Mouse (Mus musculus): ENCODE results near the gene Tmem50a. TPM values are rescaled to one million over a fixed set of nuclear protein-coding genes. Genes with fewer than 3 reads are reported as not detected.

Tmem50a gene
- polyA plus RNA-seq (2015; fragmentation: Illumina TruSeq; extraction: RNeasy Lipid Tissue Mini Kit (QIAGEN cat#74804); ENCODE audit: insufficient read depth, low replicate concordance), result 144 TPM

GRCm38 (mm10) chr4:134914864-134915209, at the start of gene Tmem50a:
Gene Tmem50a, minus strand, starts transcription at chr4:134915024.

GRCm38 (mm10) chr4:134930684-134931481, 16.1 kb upstream of the Tmem50a start, which contains the start of gene Syf2:
Gene Syf2, plus strand, starts transcription at chr4:134930898.

GRCm38 (mm10) chr4:134923258-134924018, 8.6 kb upstream of the Tmem50a start, which contains the start of gene Rsrp1:
Gene Rsrp1, plus strand, starts transcription at chr4:134923592.

GRCm38 (mm10) chr4:134863937-134864729, 50.7 kb downstream of the Tmem50a start, which contains the start of gene Rhd:
Gene Rhd, plus strand, starts transcription at chr4:134864536.

GRCm38 (mm10) chr4:134853259-134853636, 61.6 kb downstream of the Tmem50a start, which contains the start of gene Maco1:
Gene Maco1, minus strand, starts transcription at chr4:134853345.

Other genes with a start within 250 kb of the Tmem50a start
- gene Man1c1, start 210.7 kb downstream of the Tmem50a start, polyA plus RNA-seq (2015; fragmentation: Illumina TruSeq; extraction: RNeasy Lipid Tissue Mini Kit (QIAGEN cat#74804); ENCODE audit: insufficient read depth, low replicate concordance), result 4.3 TPM
- 12.5 TPM for gene Ldlrap1, start 147.0 kb downstream of the Tmem50a start, polyA plus RNA-seq (2015; fragmentation: Illumina TruSeq; extraction: RNeasy Lipid Tissue Mini Kit (QIAGEN cat#74804); ENCODE audit: insufficient read depth, low replicate concordance)
- 39.9 TPM for gene Maco1, start 61.7 kb downstream of the Tmem50a start, polyA plus RNA-seq (2015; fragmentation: Illumina TruSeq; extraction: RNeasy Lipid Tissue Mini Kit (QIAGEN cat#74804); ENCODE audit: insufficient read depth, low replicate concordance)
- 15.4 TPM for gene Rhd, start 50.5 kb downstream of the Tmem50a start, polyA plus RNA-seq (2015; fragmentation: Illumina TruSeq; extraction: RNeasy Lipid Tissue Mini Kit (QIAGEN cat#74804); ENCODE audit: insufficient read depth, low replicate concordance)
- gene Rsrp1, start 8.6 kb upstream of the Tmem50a start, polyA plus RNA-seq (2015; fragmentation: Illumina TruSeq; extraction: RNeasy Lipid Tissue Mini Kit (QIAGEN cat#74804); ENCODE audit: insufficient read depth, low replicate concordance), result 1,234 TPM
- 146 TPM for gene Syf2, start 15.9 kb upstream of the Tmem50a start, polyA plus RNA-seq (2015; fragmentation: Illumina TruSeq; extraction: RNeasy Lipid Tissue Mini Kit (QIAGEN cat#74804); ENCODE audit: insufficient read depth, low replicate concordance)
- gene Runx3, start 205.6 kb upstream of the Tmem50a start, polyA plus RNA-seq (2015; fragmentation: Illumina TruSeq; extraction: RNeasy Lipid Tissue Mini Kit (QIAGEN cat#74804); ENCODE audit: insufficient read depth, low replicate concordance), result 25.6 TPM